Comparison of ENCODE assay signal across 18 mouse cellular contexts in the genomic region with DNA sequence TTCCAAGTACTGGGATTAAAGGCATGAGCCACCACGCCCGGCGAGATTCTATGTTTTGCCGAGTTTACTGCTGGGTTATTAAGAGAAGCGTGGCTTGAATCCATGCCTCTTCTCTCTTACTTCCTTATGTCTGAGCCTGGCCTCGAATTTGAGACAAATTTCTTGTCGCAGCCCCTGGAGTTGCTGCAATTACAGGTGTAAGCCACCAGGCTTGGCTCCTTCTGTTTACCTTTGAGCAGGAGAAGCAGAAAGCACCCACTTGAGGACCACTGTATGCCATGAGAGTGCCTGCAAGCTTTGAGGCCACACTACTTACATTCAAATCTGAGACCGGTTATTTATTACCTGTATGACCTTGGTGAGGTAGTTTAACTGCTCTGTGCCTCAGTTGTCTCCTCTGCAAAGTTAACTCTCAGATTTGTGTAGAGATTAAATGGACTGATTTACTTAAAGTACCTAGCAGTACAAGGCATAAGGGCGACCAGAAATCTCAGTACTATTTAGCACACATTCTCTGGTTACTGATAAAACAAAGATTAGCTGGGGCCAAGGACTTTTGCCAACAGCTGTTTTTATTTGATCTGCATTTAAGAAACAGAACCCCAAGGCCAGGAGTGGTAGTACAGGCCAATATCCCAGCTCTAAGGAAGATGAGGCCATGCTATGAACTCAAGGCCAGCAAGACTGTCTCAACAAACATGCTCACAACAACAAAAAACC. TPM values are rescaled to one million over a fixed set of nuclear protein-coding genes. Genes with fewer than 3 reads are reported as not detected.
DNase-seq lines count a peak whose midpoint lies in the region; ATAC-seq and TF ChIP-seq lines count a peak whose summit lies in the region.
"Had no signal": no experiment of that assay in that cellular context is flagged by ENCODE, and none has a peak within 500 bp of the region (broad histone marks: within the 10 kb centered on the region; RNA-seq: fewer than 3 reads in every experiment).

No protein-coding gene starts in this region.

- H3K27ac ChIP-seq in hindbrain, embryonic 14.5 days = no peak overlapping the region
- no peak overlapping the region for H3K27ac ChIP-seq in hindbrain, embryonic 11.5 days (ENCODE audit: low read depth, low read length)
- peak overlapping the region; percentile 19; the same call in 1 of the 2 replicates for H3K27ac ChIP-seq in testis, adult 2 months (ENCODE audit: control insufficient read depth, insufficient read depth, low read depth, low read length)
- H3K27ac ChIP-seq in kidney, embryonic 16.5 days (ENCODE audit: low read length) = no peak overlapping the region
- H3K27ac ChIP-seq: hindbrain, embryonic 12.5 days; kidney, postnatal 0 days; liver, embryonic 13.5 days; midbrain, embryonic 10.5 days had no signal

- 0 out of 2 replicates have a peak overlapping the region, but pooled peaks have one; percentile 3 for H3K9ac ChIP-seq in hindbrain, embryonic 14.5 days
- H3K9ac ChIP-seq in hindbrain, embryonic 11.5 days (ENCODE audit: low read depth, low read length) = no peak overlapping the region
- no peak overlapping the region for H3K9ac ChIP-seq in kidney, embryonic 16.5 days (replicated peaks; ENCODE audit: low read length)
- H3K9ac ChIP-seq: hindbrain, embryonic 12.5 days; liver, embryonic 13.5 days had no signal

- ATAC-seq in hindbrain, embryonic 14.5 days (ENCODE audit: low FRiP score) = no peak
- ATAC-seq in hindbrain, embryonic 11.5 days (ENCODE audit: low FRiP score) = no peak
- no peak for ATAC-seq in kidney, embryonic 16.5 days (ENCODE audit: low FRiP score, low TSS enrichment)
- ATAC-seq: intestine, embryonic 16.5 days; Patski had no signal

- H3K27me3 ChIP-seq in hindbrain, embryonic 14.5 days (ENCODE audit: control insufficient read depth, insufficient read depth, low read length) = no peaks in the 10 kb centered on the region
- no peaks in the 10 kb centered on the region for H3K27me3 ChIP-seq in hindbrain, embryonic 11.5 days (ENCODE audit: control insufficient read depth, insufficient read depth, low read length)
- no peaks in the 10 kb centered on the region for H3K27me3 ChIP-seq in testis, adult 2 months (ENCODE audit: control insufficient read depth, insufficient read depth, low read length)
- no peaks in the 10 kb centered on the region for H3K27me3 ChIP-seq in kidney, embryonic 16.5 days (ENCODE audit: insufficient read depth, low read length)
- H3K27me3 ChIP-seq: hindbrain, embryonic 12.5 days; liver, embryonic 13.5 days; Patski had no signal

- no peaks in the 10 kb centered on the region for H3K36me3 ChIP-seq in hindbrain, embryonic 14.5 days (replicated peaks; ENCODE audit: control insufficient read depth, insufficient read depth)
- no peaks in the 10 kb centered on the region for H3K36me3 ChIP-seq in hindbrain, embryonic 11.5 days (ENCODE audit: control insufficient read depth, insufficient read depth, low read length)
- no peaks in the 10 kb centered on the region for H3K36me3 ChIP-seq in testis, adult 2 months (ENCODE audit: control insufficient read depth, insufficient read depth, low read length)
- H3K36me3 ChIP-seq in kidney, embryonic 16.5 days (ENCODE audit: insufficient read depth, low read length) = no peaks in the 10 kb centered on the region
- H3K36me3 ChIP-seq: hindbrain, embryonic 12.5 days; liver, embryonic 13.5 days had no signal

- no peak for DNase-seq in hindbrain, embryonic 14.5 days (ENCODE audit: low spot score)
- no peak for DNase-seq in hindbrain, embryonic 11.5 days (ENCODE audit: low spot score)
- no peak for DNase-seq in testis, postnatal 14 days (ENCODE audit: low spot score)
- DNase-seq in R1 (ENCODE audit: low read depth, low spot score) = peak; percentile 57
- no peak for DNase-seq in embryo, embryonic 11 days
- DNase-seq: cerebellum, adult 9-10 months; heart, adult 18-20 months; liver, embryonic 13.5 days; lung, postnatal 4 days; right cerebral cortex, postnatal 4 days; thymus, adult 2 months had no signal

- H3K4me3 ChIP-seq in hindbrain, embryonic 14.5 days (replicated peaks; ENCODE audit: low read length) = no peak overlapping the region
- H3K4me3 ChIP-seq in hindbrain, embryonic 11.5 days (ENCODE audit: low read depth, low read length) = no peak overlapping the region
- no peak overlapping the region for H3K4me3 ChIP-seq in testis, adult 2 months (ENCODE audit: control insufficient read depth, low read depth, low read length)
- no peak overlapping the region for H3K4me3 ChIP-seq in kidney, embryonic 16.5 days (ENCODE audit: low read length)
- H3K4me3 ChIP-seq: hindbrain, embryonic 12.5 days; liver, embryonic 13.5 days; midbrain, embryonic 10.5 days had no signal

- no peaks in the 10 kb centered on the region for H3K9me3 ChIP-seq in hindbrain, embryonic 14.5 days (ENCODE audit: control insufficient read depth, low read length)
- no peaks in the 10 kb centered on the region for H3K9me3 ChIP-seq in hindbrain, embryonic 11.5 days (ENCODE audit: control insufficient read depth, low read length)
- no peaks in the 10 kb centered on the region for H3K9me3 ChIP-seq in kidney, embryonic 16.5 days (ENCODE audit: low read length)
- H3K9me3 ChIP-seq: hindbrain, embryonic 12.5 days; liver, embryonic 13.5 days; midbrain, embryonic 10.5 days had no signal

- H3K4me2 ChIP-seq in hindbrain, embryonic 14.5 days (replicated peaks) = no peak overlapping the region
- no peak overlapping the region for H3K4me2 ChIP-seq in hindbrain, embryonic 11.5 days (replicated peaks; ENCODE audit: low read depth, low read length)
- H3K4me2 ChIP-seq in kidney, embryonic 16.5 days (replicated peaks; ENCODE audit: low read depth, low read length) = no peak overlapping the region
- H3K4me2 ChIP-seq: hindbrain, embryonic 12.5 days; liver, embryonic 13.5 days had no signal

- TF ChIP-seq CTCF in testis, adult 2 months (IDR thresholded peaks at IDR 0.05; ENCODE audit: control insufficient read depth, insufficient read depth, insufficient replicate concordance, low read depth, low read length) = no peak

- TF ChIP-seq POLR2A in testis, adult 2 months (IDR thresholded peaks at IDR 0.05; ENCODE audit: control insufficient read depth, low read depth, low read length) = no peak

- 67% methylated on average over 9 of the region's 9 CpGs for WGBS in hindbrain, embryonic 14.5 days
- 72% methylated on average over 9 of the region's 9 CpGs for WGBS in hindbrain, embryonic 11.5 days
- 60% methylated on average over 9 of the region's 9 CpGs for WGBS in kidney, embryonic 16.5 days

- peaks cover 14% of the 10 kb centered on the region; the same call in 1 of the 2 replicates for H3K4me1 ChIP-seq in hindbrain, embryonic 14.5 days (replicated peaks; ENCODE audit: control insufficient read depth, insufficient read depth, low read length)
- H3K4me1 ChIP-seq in hindbrain, embryonic 11.5 days (replicated peaks; ENCODE audit: control insufficient read depth, insufficient read depth, low read length) = peaks cover 3% of the 10 kb centered on the region; the same call in 1 of the 2 replicates
- H3K4me1 ChIP-seq in testis, adult 2 months (ENCODE audit: control insufficient read depth, insufficient read depth, low read length) = peaks cover 2% of the 10 kb centered on the region; the same call in 1 of the 2 replicates
- peaks cover 7% of the 10 kb centered on the region for H3K4me1 ChIP-seq in kidney, embryonic 16.5 days (ENCODE audit: insufficient read depth, low read length)

RNA-seq across cellular contexts. Expression of a gene that starts 2.1 kb away (rescaled TPM):
- 42.0 and 46.8 TPM in 2 replicates for polyA plus RNA-seq in hindbrain, embryonic 14.5 days (2014; fragmentation: Nextera tagmentation; extraction: Ambion mirVana)
- 35.4 and 38.0 TPM in 2 replicates for polyA plus RNA-seq in hindbrain, embryonic 11.5 days (2014; fragmentation: Nextera tagmentation; extraction: Ambion mirVana)
- 9.0 and 13.6 TPM in 2 replicates for polyA plus RNA-seq in testis, adult 2 months (2012; rRNA removed)
- 39.5 and 40.1 TPM in 2 replicates for polyA plus RNA-seq in kidney, embryonic 16.5 days (2015; fragmentation: Nextera tagmentation; extraction: Ambion mirVana)

RNA-seq across cellular contexts. Expression of a gene that starts 13.1 kb away (rescaled TPM):
- polyA plus RNA-seq in hindbrain, embryonic 14.5 days (2014; fragmentation: Nextera tagmentation; extraction: Ambion mirVana) = 36.1 and 36.4 TPM in 2 replicates
- polyA plus RNA-seq in hindbrain, embryonic 11.5 days (2014; fragmentation: Nextera tagmentation; extraction: Ambion mirVana) = 20.7 and 25.7 TPM in 2 replicates
- 32.3 and 35.5 TPM in 2 replicates for polyA plus RNA-seq in testis, adult 2 months (2012; rRNA removed)
- 10.6 and 13.5 TPM in 2 replicates for polyA plus RNA-seq in kidney, embryonic 16.5 days (2015; fragmentation: Nextera tagmentation; extraction: Ambion mirVana)
